Mouse (Mus musculus) hindbrain, postnatal 0 days (tissue): ENCODE measurements at regions not wholly inside any gene's neighbourhood (a gene's known extent, or its start where the extent isn't known, plus 50 kb on each side); places are given as distances from the start of the nearest gene placed in this dataset.

Experiments used
- ATAC-seq: fragments of 200-750 bp; cut with Nextera tagmentation; 2 replicates; pipeline ENCODE4 v1.8.0; 2017; ENCODE audit warnings: mild to moderate bottlenecking, moderate TSS enrichment, moderate library complexity
- DNase-seq: peaks from one replicate; pipeline ENCODE4 v3.0.0-alpha.2; 2015; ENCODE audit warnings: low spot score
- H3K27ac ChIP-seq: fragments of 300-500 bp; sonication (generic); 2 replicates; pipeline ENCODE4 v1.5.1; 2014; ENCODE audit warnings: mild to moderate bottlenecking
- H3K27me3 ChIP-seq: fragments of 300-500 bp; sonication (generic); 2 replicates; pipeline ENCODE4 v1.6.1; 2014; ENCODE audit warnings: low read length, mixed read lengths; ENCODE audit not compliant: insufficient read depth
- H3K36me3 ChIP-seq: fragments of 300-500 bp; sonication (generic); 2 replicates; pipeline ENCODE4 v1.6.1; 2014; ENCODE audit warnings: low read length, mixed read lengths; ENCODE audit not compliant: insufficient read depth
- H3K4me1 ChIP-seq: fragments of 300-500 bp; sonication (generic); 2 replicates; pipeline ENCODE4 v1.6.1; 2014; ENCODE audit warnings: antibody characterized with exemption, low read length, mixed read lengths; ENCODE audit not compliant: insufficient read depth
- H3K4me2 ChIP-seq: fragments of 300-500 bp; sonication (generic); 2 replicates; pipeline ENCODE4 v1.6.1; 2014; ENCODE audit warnings: low read depth, mild to moderate bottlenecking, low read length, moderate library complexity, mixed read lengths
- H3K4me3 ChIP-seq: fragments of 300-500 bp; sonication (generic); 2 replicates; pipeline ENCODE4 v1.5.1; 2014; ENCODE audit warnings: low read length
- H3K9ac ChIP-seq: fragments of 300-500 bp; sonication (generic); replicated peaks from 2 replicates; pipeline ENCODE4 v1.6.1; 2014; ENCODE audit warnings: mild to moderate bottlenecking, low read length, moderate library complexity, mixed read lengths
- H3K9me3 ChIP-seq: fragments of 300-500 bp; sonication (generic); 2 replicates; pipeline ENCODE4 v1.6.1; 2016; ENCODE audit warnings: low read length, mixed read lengths
- CTCF ChIP-seq: IDR thresholded peaks from 2 replicates; pipeline ENCODE4 v1.5.1; 2016; ENCODE audit warnings: antibody characterized with exemption, control low read depth, low read depth
- WGBS: fragments of 180-500 bp; shearing (Covaris S2); extraction: QIAGEN DNeasy Blood & Tissue Kit; methylation state at CpG from one replicate; pipeline ENCODE4 v1.1.7; 2014; 5-methylcytosine and 5-hydroxymethylcytosine counted together

- Histone ChIP-seq H3K4me1 (no peaks in the 10 kb centered on the region), H3K4me2 (no peak overlapping the region), H3K4me3 (no peak overlapping the region), H3K27ac (no peak overlapping the region), H3K9me3 (no peaks in the 10 kb centered on the region), H3K27me3 (no peaks in the 10 kb centered on the region), H3K36me3 (no peaks in the 10 kb centered on the region), H3K9ac (no peak overlapping the region)
- DNase-seq = no peak
- WGBS = 88% methylated on average over 1 of the region's 1 CpGs
- TF ChIP-seq CTCF = no peak
- no peak for ATAC-seq
Measured at GRCm38 (mm10) chr10:23522664-23523063, 172.1 kb upstream of the Eya4 start.

- H3K36me3 ChIP-seq = no peaks in the 10 kb centered on the region
- H3K27ac ChIP-seq = no peak overlapping the region
- no peak overlapping the region for H3K4me2 ChIP-seq
- DNase-seq (no peak), ATAC-seq (no peak)
- H3K27me3 ChIP-seq = no peaks in the 10 kb centered on the region
- H3K9me3 ChIP-seq = no peaks in the 10 kb centered on the region
- no peaks in the 10 kb centered on the region for H3K4me1 ChIP-seq
- WGBS = 90% methylated on average over 7 of the region's 7 CpGs
- no peak overlapping the region for H3K9ac ChIP-seq
- no peak overlapping the region for H3K4me3 ChIP-seq
- no peak for TF ChIP-seq CTCF
Measured at GRCm38 (mm10) chr10:23493647-23494046, 143.1 kb upstream of the Eya4 start.

GRCm38 (mm10) chr10:23492971-23493370 is 142.4 kb upstream of the Eya4 start:
- 70% methylated on average over 5 of the region's 5 CpGs for WGBS
- no peak for TF ChIP-seq CTCF
- Histone ChIP-seq H3K4me1 (no peaks in the 10 kb centered on the region), H3K9me3 (no peaks in the 10 kb centered on the region), H3K9ac (no peak overlapping the region), H3K4me3 (no peak overlapping the region), H3K27ac (no peak overlapping the region), H3K36me3 (no peaks in the 10 kb centered on the region), H3K4me2 (no peak overlapping the region), H3K27me3 (no peaks in the 10 kb centered on the region)
- ATAC-seq = no peak
- DNase-seq = no peak

- H3K9ac ChIP-seq = no peak overlapping the region
- 71% methylated on average over 3 of the region's 3 CpGs for WGBS
- no peaks in the 10 kb centered on the region for H3K9me3 ChIP-seq
- H3K4me2 ChIP-seq = no peak overlapping the region
- DNase-seq (no peak), ATAC-seq (no peak)
- H3K27me3 ChIP-seq = no peaks in the 10 kb centered on the region
- H3K27ac ChIP-seq = no peak overlapping the region
- no peaks in the 10 kb centered on the region for H3K4me1 ChIP-seq
- no peak for TF ChIP-seq CTCF
- no peak overlapping the region for H3K4me3 ChIP-seq
- no peaks in the 10 kb centered on the region for H3K36me3 ChIP-seq
Measured at GRCm38 (mm10) chr10:23488996-23489395, 138.4 kb upstream of the Eya4 start.

- Histone ChIP-seq H3K27me3 (no peaks in the 10 kb centered on the region), H3K4me2 (no peak overlapping the region), H3K9me3 (no peaks in the 10 kb centered on the region), H3K4me1 (no peaks in the 10 kb centered on the region), H3K9ac (no peak overlapping the region), H3K27ac (no peak overlapping the region), H3K36me3 (no peaks in the 10 kb centered on the region), H3K4me3 (no peak overlapping the region)
- DNase-seq (no peak), ATAC-seq (no peak)
- no peak for TF ChIP-seq CTCF
Measured at GRCm38 (mm10) chr10:23480474-23480873, 129.9 kb upstream of the Eya4 start.

GRCm38 (mm10) chr10:23478902-23479301 is 128.3 kb upstream of the Eya4 start:
- Histone ChIP-seq H3K9ac (no peak overlapping the region), H3K4me2 (no peak overlapping the region), H3K4me3 (no peak overlapping the region), H3K4me1 (no peaks in the 10 kb centered on the region), H3K27ac (no peak overlapping the region), H3K9me3 (no peaks in the 10 kb centered on the region), H3K36me3 (no peaks in the 10 kb centered on the region), H3K27me3 (no peaks in the 10 kb centered on the region)
- DNase-seq = no peak
- TF ChIP-seq CTCF = no peak
- 95% methylated on average over 2 of the region's 2 CpGs for WGBS
- no peak for ATAC-seq

GRCm38 (mm10) chr10:23477104-23477503 is 126.5 kb upstream of the Eya4 start:
- H3K4me1 ChIP-seq = no peaks in the 10 kb centered on the region
- H3K9me3 ChIP-seq = no peaks in the 10 kb centered on the region
- H3K4me2 ChIP-seq = no peak overlapping the region
- no peak overlapping the region for H3K27ac ChIP-seq
- DNase-seq (no peak), ATAC-seq (no peak)
- H3K9ac ChIP-seq = no peak overlapping the region
- no peak overlapping the region for H3K4me3 ChIP-seq
- WGBS = 71% methylated on average over 4 of the region's 4 CpGs
- no peak for TF ChIP-seq CTCF
- no peaks in the 10 kb centered on the region for H3K27me3 ChIP-seq
- no peaks in the 10 kb centered on the region for H3K36me3 ChIP-seq
